Mouse (Mus musculus) liver, adult 2 months (tissue): ENCODE results near the gene Gm26620.

Experiments
- CTCF ChIP-seq: fragments of 200-500 bp; IDR thresholded peaks from 2 replicates; pipeline ENCODE4 v1.5.1; 2011; ENCODE audit warnings: low read depth, low read length, control low read depth
- POLR2A ChIP-seq: fragments of 200-500 bp; IDR thresholded peaks from 2 replicates; pipeline ENCODE4 v1.6.1; 2011; ENCODE audit warnings: low read length, control low read depth; ENCODE audit not compliant: insufficient read depth; ENCODE audit errors: extremely low read depth

DNA sequence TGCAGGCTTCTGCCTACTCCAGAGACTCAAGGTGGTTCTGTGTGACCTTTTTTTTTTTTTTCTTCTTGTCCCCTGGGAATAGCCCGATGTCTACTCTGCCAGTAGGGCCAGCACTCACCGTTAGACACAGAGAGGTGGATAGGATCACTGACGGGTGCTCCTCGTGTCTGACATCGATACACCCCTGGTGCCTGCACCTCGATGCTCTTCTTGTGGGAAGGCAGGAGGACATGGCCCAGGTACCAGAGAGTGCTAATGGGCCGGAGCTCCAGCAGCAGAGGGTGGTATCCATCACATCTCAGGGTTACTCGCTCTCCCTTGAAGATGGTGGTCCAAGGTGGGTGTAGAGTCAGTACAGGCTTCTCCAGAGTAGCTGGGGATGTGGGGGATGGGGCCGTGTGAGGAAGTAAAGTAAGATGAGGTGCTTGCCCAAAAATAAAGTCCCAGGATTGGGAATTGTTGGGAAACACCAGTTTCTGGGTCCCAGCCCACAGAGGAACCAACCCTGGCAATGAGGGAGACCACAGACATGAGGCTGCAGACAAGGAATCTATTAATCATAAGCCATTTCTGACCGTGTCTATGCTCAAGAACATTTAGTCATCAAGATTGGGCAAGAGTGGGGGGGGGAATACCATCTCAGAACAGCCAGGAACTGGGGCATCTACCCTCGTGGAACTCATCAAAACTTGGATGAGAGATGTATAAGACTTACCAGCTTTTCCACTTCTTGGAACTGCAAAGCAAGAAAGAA, 27.2 kb downstream of the Gm26620 start:
- TF ChIP-seq CTCF: no peak
- TF ChIP-seq POLR2A: no peak
